Mouse (Mus musculus) lung, postnatal 0 days (tissue): ENCODE results near the gene Akt2. TPM values are rescaled to one million over a fixed set of nuclear protein-coding genes. Genes with fewer than 3 reads are reported as not detected.

Experiments
- ATAC-seq: fragments of 200-750 bp; cut with Nextera tagmentation; 2 replicates; pipeline ENCODE4 v1.8.0; 2017; ENCODE audit warnings: moderate library complexity
- DNase-seq: peaks from one replicate; pipeline ENCODE4 v3.0.0-alpha.2; 2016; ENCODE audit warnings: low spot score
- H3K27ac ChIP-seq: fragments of 300-500 bp; sonication (generic); 2 replicates; pipeline ENCODE4 v1.5.1; 2014; ENCODE audit warnings: antibody characterized with exemption, mild to moderate bottlenecking, low read length, mixed read lengths
- H3K27me3 ChIP-seq: fragments of 300-500 bp; sonication (generic); replicated peaks from 2 replicates; pipeline ENCODE4 v1.6.1; 2014; ENCODE audit warnings: low read length, mixed read lengths; ENCODE audit not compliant: insufficient read depth
- H3K36me3 ChIP-seq: fragments of 300-500 bp; sonication (generic); 2 replicates; pipeline ENCODE4 v1.6.1; 2014; ENCODE audit warnings: low read length, mixed read lengths; ENCODE audit not compliant: insufficient read depth
- H3K4me1 ChIP-seq: fragments of 300-500 bp; sonication (generic); 2 replicates; pipeline ENCODE4 v1.6.1; 2014; ENCODE audit warnings: antibody characterized with exemption, low read depth, low read length, mixed read lengths; ENCODE audit not compliant: insufficient read depth
- H3K4me2 ChIP-seq: fragments of 300-500 bp; sonication (generic); replicated peaks from 2 replicates; pipeline ENCODE4 v1.6.1; 2014; ENCODE audit warnings: low read depth, mild to moderate bottlenecking, low read length, moderate library complexity, mixed read lengths
- H3K4me3 ChIP-seq: fragments of 300-500 bp; sonication (generic); 2 replicates; pipeline ENCODE4 v1.5.1; 2014; ENCODE audit warnings: low read depth, low read length
- H3K9ac ChIP-seq: fragments of 300-500 bp; sonication (generic); replicated peaks from 2 replicates; pipeline ENCODE4 v1.6.1; 2014; ENCODE audit warnings: low read depth, mild to moderate bottlenecking
- H3K9me3 ChIP-seq: fragments of 300-500 bp; sonication (generic); 2 replicates; pipeline ENCODE4 v1.6.1; 2016; ENCODE audit warnings: low read length, mixed read lengths
- CTCF ChIP-seq: IDR thresholded peaks from 2 replicates; pipeline ENCODE4 v1.5.1; 2016; ENCODE audit warnings: antibody characterized with exemption, mild to moderate bottlenecking
- EP300 ChIP-seq: IDR thresholded peaks from 2 replicates; pipeline ENCODE4 v1.6.1; 2016; ENCODE audit warnings: antibody characterized with exemption, mild to moderate bottlenecking, control low read depth
- WGBS: fragments of 180-500 bp; shearing (Covaris S2); extraction: QIAGEN DNeasy Blood & Tissue Kit; methylation state at CpG from one replicate; pipeline ENCODE4 v1.1.7; 2014; 5-methylcytosine and 5-hydroxymethylcytosine counted together
- polyA plus RNA-seq: library from polyadenylated mRNA; unstranded; fragments of >200 nt; fragmentation: Nextera tagmentation; extraction: Ambion mirVana; gene quantifications from 2 replicates; pipeline ENCODE4 v1.2.1, GENCODE M21; 2015

Gene Akt2
- polyA plus RNA-seq, 1 experiment from 2014 or later: 64.1 TPM

- Histone ChIP-seq H3K27ac (no peak overlapping the region), H3K4me1 (0 out of 2 replicates have a peak, but pooled peaks cover 4% of the 10 kb centered on the region), H3K4me3 (no peak overlapping the region), H3K36me3 (no peaks in the 10 kb centered on the region), H3K4me2 (no peak overlapping the region), H3K9ac (no peak overlapping the region), H3K27me3 (no peaks in the 10 kb centered on the region), H3K9me3 (no peaks in the 10 kb centered on the region)
- ATAC-seq (no peak), DNase-seq (peak; percentile 18)
- TF ChIP-seq EP300: no peak
- no peak for TF ChIP-seq CTCF
- 63% methylated on average over 12 of the region's 12 CpGs for WGBS
These were observed 46.5 kb upstream of the Akt2 start for GRCm38 (mm10) chr7:27544675-27545370.

GRCm38 (mm10) chr7:27549597-27549996 lies 41.8 kb upstream of the Akt2 start:
- WGBS: 76% methylated on average over 6 of the region's 6 CpGs
- no peak overlapping the region for H3K4me2 ChIP-seq
- H3K9ac ChIP-seq: no peak overlapping the region
- no peak overlapping the region for H3K4me3 ChIP-seq
- TF ChIP-seq CTCF (no peak), EP300 (no peak)
- DNase-seq (no peak), ATAC-seq (no peak)
- H3K27ac ChIP-seq: no peak overlapping the region
- no peaks in the 10 kb centered on the region for H3K9me3 ChIP-seq
- H3K27me3 ChIP-seq: no peaks in the 10 kb centered on the region
- H3K4me1 ChIP-seq: no peaks in the 10 kb centered on the region; the same call in 1 of the 2 replicates
- H3K36me3 ChIP-seq: no peaks in the 10 kb centered on the region

GRCm38 (mm10) chr7:27552070-27552469 lies 39.3 kb upstream of the Akt2 start:
- Histone ChIP-seq H3K27ac (peak overlapping the region; percentile 33), H3K9ac (no peak overlapping the region; the same call in 1 of the 2 replicates), H3K4me3 (peak overlapping the region; percentile 62; the same call in 1 of the 2 replicates), H3K27me3 (no peaks in the 10 kb centered on the region), H3K4me1 (no peaks in the 10 kb centered on the region; the same call in 1 of the 2 replicates), H3K9me3 (no peaks in the 10 kb centered on the region), H3K4me2 (peak overlapping the region; percentile 74; the same call in 1 of the 2 replicates), H3K36me3 (no peaks in the 10 kb centered on the region)
- ATAC-seq: no peak
- WGBS: 38% methylated on average over 5 of the region's 5 CpGs
- no peak for DNase-seq
- no peak for TF ChIP-seq CTCF
- no peak for TF ChIP-seq EP300

DNA sequence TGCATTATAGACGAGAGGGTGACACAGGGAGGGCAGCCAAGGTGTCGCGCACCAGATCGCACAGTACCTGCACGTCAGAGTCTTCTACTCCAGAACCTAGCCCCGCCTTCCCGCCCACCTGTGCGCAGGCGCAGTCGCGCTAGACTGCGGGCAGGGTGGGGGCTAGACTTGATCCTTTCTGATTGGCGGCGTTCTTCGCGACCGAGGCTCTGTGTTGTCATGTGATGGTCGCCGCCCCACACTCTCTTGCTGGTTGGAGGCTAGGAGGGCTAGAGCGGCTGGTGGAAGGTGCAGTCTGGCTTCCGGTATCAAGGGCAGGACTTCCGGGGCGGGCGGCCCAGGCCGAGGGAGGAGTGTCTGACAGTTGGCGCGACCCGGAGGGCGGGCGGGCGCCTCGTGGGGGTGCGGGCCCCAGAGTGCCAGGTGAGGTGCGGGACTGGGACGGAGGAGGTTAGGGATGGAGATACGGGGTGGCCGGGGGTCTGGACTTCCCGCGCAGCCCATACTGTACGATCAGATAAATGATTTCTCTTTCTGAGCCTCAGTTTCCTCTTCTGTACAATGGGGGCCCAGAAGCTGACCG lies 38.3 kb upstream of the Akt2 start, which contains the start of the genes Pld3 and 2310022A10Rik:
Gene Pld3, minus strand, starts transcription at position 288 of the 583 bp plus-strand sequence.
Gene 2310022A10Rik, plus strand, starts transcription at position 303 of the 583 bp plus-strand sequence.
- Histone ChIP-seq H3K9me3 (no peaks in the 10 kb centered on the region), H3K4me1 (no peaks in the 10 kb centered on the region; the same call in 1 of the 2 replicates), H3K4me2 (peak within 1 kb of the TSS; percentile 74), H3K27me3 (no peaks in the 10 kb centered on the region), H3K36me3 (no peaks in the 10 kb centered on the region), H3K9ac (peak within 1 kb of the TSS; percentile 54), H3K4me3 (peak within 1 kb of the TSS; percentile 62), H3K27ac (peak within 1 kb of the TSS; percentile 33)
- ATAC-seq (peak; percentile 100), DNase-seq (peak; percentile 99)
- WGBS: under 1% methylated on average over 30 of the region's 41 CpGs
- TF ChIP-seq CTCF (no peak), EP300 (no peak)

DNA sequence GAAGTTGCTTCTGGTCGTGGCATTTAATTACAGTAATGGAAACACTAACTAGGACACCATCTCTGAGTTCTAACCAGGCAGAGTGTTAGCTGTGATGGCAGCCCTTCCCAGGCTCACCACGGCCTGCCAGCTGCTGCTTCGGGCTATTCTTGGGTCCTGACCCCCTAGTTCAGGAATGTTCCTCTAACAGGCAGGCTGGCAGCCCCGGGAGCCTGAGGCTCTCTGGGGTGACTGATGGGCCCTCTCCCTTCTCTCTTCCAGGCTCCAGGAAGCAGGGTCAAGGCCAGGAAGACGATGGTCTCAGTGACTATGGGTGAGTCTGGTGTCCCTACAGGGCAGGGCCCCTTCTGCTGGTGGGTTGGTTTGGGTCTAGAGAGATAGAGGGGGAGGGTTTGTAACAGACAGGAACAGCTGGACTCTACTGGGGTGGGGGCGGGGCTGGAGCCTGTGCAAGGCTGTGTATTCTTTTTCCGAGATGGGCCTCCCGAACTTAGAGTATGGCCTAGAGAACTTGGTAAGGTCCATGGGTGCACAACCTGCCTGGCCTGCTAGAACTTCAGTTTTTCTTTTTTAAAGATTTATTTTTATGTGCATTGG lies 31.0 kb upstream of the Akt2 start:
- H3K9me3 ChIP-seq: no peaks in the 10 kb centered on the region
- peaks cover 13% of the 10 kb centered on the region for H3K36me3 ChIP-seq
- no peak overlapping the region for H3K4me2 ChIP-seq
- no peak overlapping the region for H3K4me3 ChIP-seq
- WGBS: 52% methylated on average over 8 of the region's 8 CpGs
- H3K9ac ChIP-seq: no peak overlapping the region
- peak; percentile 40 for ATAC-seq
- no peak for TF ChIP-seq EP300
- TF ChIP-seq CTCF: no peak
- no peak for DNase-seq
- H3K4me1 ChIP-seq: no peaks in the 10 kb centered on the region
- H3K27me3 ChIP-seq: no peaks in the 10 kb centered on the region
- no peak overlapping the region for H3K27ac ChIP-seq

DNA sequence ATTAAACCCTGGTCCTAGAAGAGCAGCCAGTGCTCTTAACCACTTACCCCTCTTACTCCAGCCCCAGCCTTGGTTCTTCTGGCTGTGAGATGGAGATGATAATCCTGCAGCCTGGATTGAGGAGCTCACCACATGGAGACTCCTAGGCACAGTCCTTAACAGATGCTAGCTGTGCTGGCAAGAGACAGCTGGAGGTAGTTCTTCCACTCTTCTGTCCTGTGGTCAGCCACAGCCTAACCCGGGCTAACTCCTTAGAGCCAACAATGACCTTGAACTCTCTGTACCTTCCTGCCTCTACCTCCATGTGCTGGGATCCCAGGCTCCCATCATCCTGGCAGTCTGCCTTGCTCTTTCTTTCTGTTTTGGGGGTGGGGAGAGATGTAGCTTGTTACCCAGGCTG lies 30.4 kb upstream of the Akt2 start:
- no peak for ATAC-seq
- Histone ChIP-seq H3K27ac (no peak overlapping the region), H3K4me2 (no peak overlapping the region), H3K36me3 (peaks cover 16% of the 10 kb centered on the region), H3K9ac (no peak overlapping the region), H3K4me1 (no peaks in the 10 kb centered on the region), H3K4me3 (no peak overlapping the region), H3K9me3 (no peaks in the 10 kb centered on the region), H3K27me3 (no peaks in the 10 kb centered on the region)
- DNase-seq: no peak
- 59% methylated on average over 1 of the region's 1 CpGs for WGBS
- TF ChIP-seq EP300 (no peak), CTCF (no peak)
